Mouse (Mus musculus): Measurements from ENCODE around the gene Fbxo44. TPM values are rescaled to one million over a fixed set of nuclear protein-coding genes. Genes with fewer than 3 reads are reported as not detected.
A peak's percentile ranks its signal among the peaks of the same experiment; 100 is the strongest.
"Not testable (repeated sequence)": the region's sequence is repeated elsewhere in the genome, so short reads cannot be mapped to it uniquely, and the experiment has no call there.

The Fbxo44 gene
- polyA plus RNA-seq, 1 experiment: 2.1 TPM

- H3K36me3 ChIP-seq (ENCODE audit: control insufficient read depth, insufficient read depth): no peaks in the 10 kb centered on the region
- no peak overlapping the region for H3K4me3 ChIP-seq (ENCODE audit: insufficient read depth, poor library complexity, severe bottlenecking)
- no peaks in the 10 kb centered on the region for H3K79me3 ChIP-seq (ENCODE audit: low read depth)
- TF ChIP-seq CTCF (IDR thresholded peaks at IDR 0.05; ENCODE audit: control insufficient read depth, insufficient read depth, insufficient read length) (no peak), USF1 (IDR thresholded peaks at IDR 0.05; ENCODE audit: low read depth) (peak; percentile 21)
- peaks cover 33% of the 10 kb centered on the region for H3K27me3 ChIP-seq (ENCODE audit: control insufficient read depth, insufficient read depth, insufficient read length)
- no peak overlapping the region for H3ac ChIP-seq (ENCODE audit: control insufficient read depth, insufficient read length, low read depth)
- H3K79me2 ChIP-seq (ENCODE audit: control insufficient read depth, insufficient read depth): no peaks in the 10 kb centered on the region
Measured at GRCm38 (mm10) chr4:148181483-148181882, 21.2 kb upstream of the Fbxo44 start.

GRCm38 (mm10) chr4:148177716-148178115, 17.4 kb upstream of the Fbxo44 start:
- TF ChIP-seq FOSL1 (IDR thresholded peaks at IDR 0.05; ENCODE audit: insufficient read depth, low read length, poor library complexity, severe bottlenecking) (no peak), MAX (IDR thresholded peaks at IDR 0.05) (no peak), MYOG (IDR thresholded peaks at IDR 0.05; ENCODE audit: control insufficient read depth, extremely low read depth, insufficient read length) (no peak), MYOD1 (IDR thresholded peaks at IDR 0.05; ENCODE audit: control insufficient read depth, insufficient read length, low read depth) (no peak), CEBPB (IDR thresholded peaks at IDR 0.05; ENCODE audit: low read depth) (no peak), CTCF (IDR thresholded peaks at IDR 0.05; ENCODE audit: control insufficient read depth, insufficient read depth, insufficient read length) (no peak)
- Histone ChIP-seq H3K36me3 (ENCODE audit: control insufficient read depth, insufficient read depth) (no peaks in the 10 kb centered on the region), H3K79me2 (ENCODE audit: control insufficient read depth, insufficient read depth) (no peaks in the 10 kb centered on the region), H3K27me3 (ENCODE audit: control insufficient read depth, insufficient read depth, insufficient read length) (peaks cover 60% of the 10 kb centered on the region), H3ac (ENCODE audit: control insufficient read depth, insufficient read length, low read depth) (no peak overlapping the region), H3K4me3 (ENCODE audit: insufficient read depth, poor library complexity, severe bottlenecking) (no peak overlapping the region), H3K79me3 (ENCODE audit: low read depth) (no peaks in the 10 kb centered on the region)

GRCm38 (mm10) chr4:148176603-148177002, 16.3 kb upstream of the Fbxo44 start:
- peaks cover 66% of the 10 kb centered on the region for H3K27me3 ChIP-seq (ENCODE audit: control insufficient read depth, insufficient read depth, insufficient read length)

GRCm38 (mm10) chr4:148174495-148174862, 14.2 kb upstream of the Fbxo44 start:
- Histone ChIP-seq H3K27me3 (ENCODE audit: control insufficient read depth, insufficient read depth, insufficient read length) (peaks cover 68% of the 10 kb centered on the region), H3K79me3 (ENCODE audit: low read depth) (no peaks in the 10 kb centered on the region), H3K4me3 (ENCODE audit: insufficient read depth, poor library complexity, severe bottlenecking) (no peak overlapping the region), H3K36me3 (ENCODE audit: control insufficient read depth, insufficient read depth) (no peaks in the 10 kb centered on the region), H3K79me2 (ENCODE audit: control insufficient read depth, insufficient read depth) (no peaks in the 10 kb centered on the region), H3ac (ENCODE audit: control insufficient read depth, insufficient read length, low read depth) (no peak overlapping the region)
- TF ChIP-seq MAX (IDR thresholded peaks at IDR 0.05) (no peak), USF1 (IDR thresholded peaks at IDR 0.05; ENCODE audit: low read depth) (no peak)

More at GRCm38 (mm10) chr4:148176603-148177002, 16.3 kb upstream of the Fbxo44 start:
- not testable (repeated sequence) for H3ac ChIP-seq (ENCODE audit: control insufficient read depth, insufficient read length, low read depth); H3K4me3 ChIP-seq (ENCODE audit: insufficient read depth, poor library complexity, severe bottlenecking); H3K79me2 ChIP-seq (ENCODE audit: control insufficient read depth, insufficient read depth); H3K79me3 ChIP-seq (ENCODE audit: low read depth); H3K36me3 ChIP-seq (ENCODE audit: control insufficient read depth, insufficient read depth)

GRCm38 (mm10) chr4:148173811-148174494, 13.7 kb upstream of the Fbxo44 start:
- H3K4me3 ChIP-seq (ENCODE audit: insufficient read depth, poor library complexity, severe bottlenecking): no peak overlapping the region

GRCm38 (mm10) chr4:148171261-148171660, 11.0 kb upstream of the Fbxo44 start:
- Histone ChIP-seq H3K79me3 (ENCODE audit: low read depth) (no peaks in the 10 kb centered on the region), H3K4me3 (ENCODE audit: insufficient read depth, poor library complexity, severe bottlenecking) (no peak overlapping the region), H3ac (ENCODE audit: control insufficient read depth, insufficient read length, low read depth) (no peak overlapping the region), H3K36me3 (ENCODE audit: control insufficient read depth, insufficient read depth) (no peaks in the 10 kb centered on the region), H3K79me2 (ENCODE audit: control insufficient read depth, insufficient read depth) (no peaks in the 10 kb centered on the region), H3K27me3 (ENCODE audit: control insufficient read depth, insufficient read depth, insufficient read length) (peaks cover 45% of the 10 kb centered on the region)
- TF ChIP-seq CEBPB (IDR thresholded peaks at IDR 0.05; ENCODE audit: low read depth): no peak
- TF ChIP-seq MAX (IDR thresholded peaks at IDR 0.05): no peak

More at GRCm38 (mm10) chr4:148173811-148174494, 13.7 kb upstream of the Fbxo44 start:
- no peaks in the 10 kb centered on the region for H3K79me3 ChIP-seq (ENCODE audit: low read depth)
- H3ac ChIP-seq (ENCODE audit: control insufficient read depth, insufficient read length, low read depth): no peak overlapping the region
- no peaks in the 10 kb centered on the region for H3K36me3 ChIP-seq (ENCODE audit: control insufficient read depth, insufficient read depth)
- no peaks in the 10 kb centered on the region for H3K79me2 ChIP-seq (ENCODE audit: control insufficient read depth, insufficient read depth)
- TF ChIP-seq USF1 (IDR thresholded peaks at IDR 0.05; ENCODE audit: low read depth): no peak
- no peak for TF ChIP-seq MAX (IDR thresholded peaks at IDR 0.05)
- no peak for TF ChIP-seq CTCF (IDR thresholded peaks at IDR 0.05; ENCODE audit: control insufficient read depth, insufficient read depth, insufficient read length)
- no peak for TF ChIP-seq MYOG (IDR thresholded peaks at IDR 0.05; ENCODE audit: control insufficient read depth, extremely low read depth, insufficient read length)
- no peak for TF ChIP-seq FOSL1 (IDR thresholded peaks at IDR 0.05; ENCODE audit: insufficient read depth, low read length, poor library complexity, severe bottlenecking)
- no peak for TF ChIP-seq CEBPB (IDR thresholded peaks at IDR 0.05; ENCODE audit: low read depth)
- no peak for TF ChIP-seq MYOD1 (IDR thresholded peaks at IDR 0.05; ENCODE audit: control insufficient read depth, insufficient read length, low read depth)
- peaks cover 67% of the 10 kb centered on the region for H3K27me3 ChIP-seq (ENCODE audit: control insufficient read depth, insufficient read depth, insufficient read length)

GRCm38 (mm10) chr4:148170842-148171241, 10.6 kb upstream of the Fbxo44 start:
- TF ChIP-seq CTCF (IDR thresholded peaks at IDR 0.05; ENCODE audit: control insufficient read depth, insufficient read depth, insufficient read length) (peak; percentile 56), CEBPB (IDR thresholded peaks at IDR 0.05; ENCODE audit: low read depth) (no peak)
- Histone ChIP-seq H3K79me2 (ENCODE audit: control insufficient read depth, insufficient read depth) (no peaks in the 10 kb centered on the region), H3K27me3 (ENCODE audit: control insufficient read depth, insufficient read depth, insufficient read length) (peaks cover 45% of the 10 kb centered on the region), H3ac (ENCODE audit: control insufficient read depth, insufficient read length, low read depth) (no peak overlapping the region), H3K79me3 (ENCODE audit: low read depth) (no peaks in the 10 kb centered on the region), H3K4me3 (ENCODE audit: insufficient read depth, poor library complexity, severe bottlenecking) (no peak overlapping the region), H3K36me3 (ENCODE audit: control insufficient read depth, insufficient read depth) (no peaks in the 10 kb centered on the region)
